Mouse (Mus musculus) splenic B cell, adult 2 months (primary cell): ENCODE measurements around the gene Fscn1.

Experiments
- DNase-seq: peaks from one replicate; pipeline ENCODE4 v3.0.0-alpha.2; 2011; ENCODE audit warnings: low read depth, low spot score
- H3K27me3 ChIP-seq: 2 replicates; pipeline ENCODE4 v1.6.1; 2012; ENCODE audit warnings: mild to moderate bottlenecking, low read length, moderate library complexity, mixed read lengths; ENCODE audit not compliant: control insufficient read depth, poor library complexity, insufficient read depth, severe bottlenecking
- H3K36me3 ChIP-seq: 2 replicates; pipeline ENCODE4 v1.6.1; 2012; ENCODE audit warnings: mild to moderate bottlenecking, low read length, moderate library complexity, mixed read lengths; ENCODE audit not compliant: control insufficient read depth, poor library complexity, insufficient read depth, severe bottlenecking

Gene Fscn1

GRCm38 (mm10) chr5:142953641-142954040, 6.5 kb upstream of the Fscn1 start:
- H3K27me3 ChIP-seq, result no peaks in the 10 kb centered on the region
- H3K36me3 ChIP-seq, result no peaks in the 10 kb centered on the region
- DNase-seq, result no peak

- Histone ChIP-seq H3K27me3 (no peaks in the 10 kb centered on the region), H3K36me3 (no peaks in the 10 kb centered on the region)
- no peak for DNase-seq
These were observed 3.0 kb upstream of the Fscn1 start for GRCm38 (mm10) chr5:142956956-142957703.

GRCm38 (mm10) chr5:142958464-142958863, 1.7 kb upstream of the Fscn1 start:
- no peak for DNase-seq
- H3K27me3 ChIP-seq, result no peaks in the 10 kb centered on the region

GRCm38 (mm10) chr5:142959156-142959555, 987 bp upstream of the Fscn1 start:
- Histone ChIP-seq H3K27me3 (no peaks in the 10 kb centered on the region; the same call in 1 of the 2 replicates), H3K36me3 (no peaks in the 10 kb centered on the region)
- DNase-seq, result no peak

More at GRCm38 (mm10) chr5:142958464-142958863, 1.7 kb upstream of the Fscn1 start:
- H3K36me3 ChIP-seq, result no peaks in the 10 kb centered on the region

- Histone ChIP-seq H3K27me3 (no peaks in the 10 kb centered on the region; the same call in 1 of the 2 replicates), H3K36me3 (no peaks in the 10 kb centered on the region)
- DNase-seq, result no peak
These were observed 680 bp downstream of the Fscn1 start for GRCm38 (mm10) chr5:142960775-142961271.

- DNase-seq, result no peak
- Histone ChIP-seq H3K27me3 (no peaks in the 10 kb centered on the region; the same call in 1 of the 2 replicates), H3K36me3 (no peaks in the 10 kb centered on the region)
These were observed 1.3 kb downstream of the Fscn1 start for GRCm38 (mm10) chr5:142961398-142961880.

- Histone ChIP-seq H3K27me3 (no peaks in the 10 kb centered on the region; the same call in 1 of the 2 replicates), H3K36me3 (no peaks in the 10 kb centered on the region)
- DNase-seq, result no peak
These were observed 1.8 kb downstream of the Fscn1 start for GRCm38 (mm10) chr5:142961881-142962443.

- Histone ChIP-seq H3K27me3 (no peaks in the 10 kb centered on the region; the same call in 1 of the 2 replicates), H3K36me3 (no peaks in the 10 kb centered on the region)
- DNase-seq, result no peak
These were observed 2.4 kb downstream of the Fscn1 start for GRCm38 (mm10) chr5:142962444-142962961.

GRCm38 (mm10) chr5:142963003-142963704, 3.0 kb downstream of the Fscn1 start:
- H3K36me3 ChIP-seq, result no peaks in the 10 kb centered on the region
- H3K27me3 ChIP-seq, result no peaks in the 10 kb centered on the region; the same call in 1 of the 2 replicates
- DNase-seq, result no peak

- Histone ChIP-seq H3K27me3 (no peaks in the 10 kb centered on the region; the same call in 1 of the 2 replicates), H3K36me3 (no peaks in the 10 kb centered on the region)
- no peak for DNase-seq
These were observed 3.8 kb downstream of the Fscn1 start for GRCm38 (mm10) chr5:142963705-142964494.

- H3K27me3 ChIP-seq, result no peaks in the 10 kb centered on the region; the same call in 1 of the 2 replicates
- DNase-seq, result no peak
- H3K36me3 ChIP-seq, result no peaks in the 10 kb centered on the region
These were observed 4.5 kb downstream of the Fscn1 start for GRCm38 (mm10) chr5:142964650-142965049.

- DNase-seq, result no peak
- H3K36me3 ChIP-seq, result no peaks in the 10 kb centered on the region
- H3K27me3 ChIP-seq, result no peaks in the 10 kb centered on the region; the same call in 1 of the 2 replicates
These were observed 8.3 kb downstream of the Fscn1 start for GRCm38 (mm10) chr5:142968411-142968810.

GRCm38 (mm10) chr5:142973971-142974370, 13.8 kb downstream of the Fscn1 start:
- H3K27me3 ChIP-seq, result no peaks in the 10 kb centered on the region
- DNase-seq, result no peak
- H3K36me3 ChIP-seq, result no peaks in the 10 kb centered on the region

GRCm38 (mm10) chr5:142974598-142975121, 14.5 kb downstream of the Fscn1 start:
- H3K27me3 ChIP-seq, result no peaks in the 10 kb centered on the region
- peak; percentile 46 for DNase-seq
- no peaks in the 10 kb centered on the region for H3K36me3 ChIP-seq
